Mouse (Mus musculus) bone marrow, adult 2 months (tissue): Measurements from ENCODE around the gene Orc1. TPM values are rescaled to one million over a fixed set of nuclear protein-coding genes. Genes with fewer than 3 reads are reported as not detected.
A peak's percentile ranks its signal among the peaks of the same experiment; 100 is the strongest.

Experiments
- H3K27ac ChIP-seq: fragments of 200-500 bp; 2 replicates; pipeline ENCODE4 v1.5.1; 2012; ENCODE audit warnings: low read depth, mild to moderate bottlenecking, control low read depth, inconsistent platforms, low read length; ENCODE audit not compliant: control insufficient read depth, poor library complexity, insufficient read depth
- H3K4me1 ChIP-seq: fragments of 200-500 bp; 2 replicates; pipeline ENCODE4 v1.6.1; 2011; ENCODE audit warnings: low read length; ENCODE audit not compliant: control insufficient read depth, insufficient read depth
- H3K4me3 ChIP-seq: fragments of 200-500 bp; replicated peaks from 2 replicates; pipeline ENCODE3; 2011; ENCODE audit warnings: mild to moderate bottlenecking, low read depth, low read length, control low read depth; ENCODE audit not compliant: control insufficient read depth
- CTCF ChIP-seq: fragments of 200-500 bp; IDR thresholded peaks from 2 replicates; pipeline ENCODE4 v1.5.1; 2011; ENCODE audit warnings: low read length, control low read depth; ENCODE audit not compliant: control insufficient read depth, insufficient read depth
- POLR2A ChIP-seq: fragments of 200-500 bp; IDR thresholded peaks from 2 replicates; pipeline ENCODE4 v1.6.1; 2011; ENCODE audit warnings: low read depth, mild to moderate bottlenecking, control low read depth, low read length, borderline replicate concordance; ENCODE audit not compliant: control insufficient read depth
- WGBS: fragments of 180-500 bp; shearing (Covaris S2); methylation state at CpG from one replicate; pipeline ENCODE4 v1.1.7; 2018; 5-methylcytosine and 5-hydroxymethylcytosine counted together
- polyA plus RNA-seq: library from polyadenylated mRNA; stranded (reverse); fragments of >200 nt; gene quantifications from 2 replicates; pipeline ENCODE4 v1.2.4, GENCODE M21; 2011; ENCODE audit warnings: low replicate concordance; ENCODE audit not compliant: missing spikeins, insufficient read depth, insufficient read length

Gene Orc1
- polyA plus RNA-seq, 1 experiment, result 16.3 TPM

DNA sequence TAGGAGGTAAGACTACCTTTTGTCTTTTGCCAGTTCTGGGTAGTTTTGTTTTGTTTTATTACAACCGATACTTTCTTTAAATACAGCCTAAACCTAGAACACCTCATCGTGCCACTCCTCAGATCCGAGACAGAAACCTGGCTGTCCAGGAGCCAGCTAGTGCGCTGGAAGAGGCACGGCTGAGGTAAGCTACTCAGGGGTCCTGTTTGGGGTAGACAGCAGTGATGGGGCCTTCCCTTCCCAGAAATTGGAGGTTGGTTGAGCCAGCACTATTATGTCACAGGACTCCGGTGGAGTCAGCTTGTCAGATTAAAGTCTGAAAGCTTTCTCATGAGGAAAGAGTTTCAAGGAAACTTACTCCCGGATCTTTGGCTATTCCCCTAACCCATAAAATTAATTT, 22.6 kb downstream of the Orc1 start:
- H3K4me3 ChIP-seq, result no peak overlapping the region
- H3K4me1 ChIP-seq, result no peaks in the 10 kb centered on the region
- TF ChIP-seq POLR2A, result no peak
- no peak for TF ChIP-seq CTCF
- 97% methylated on average over 7 of the region's 7 CpGs for WGBS
- H3K27ac ChIP-seq, result no peak overlapping the region; the same call in 1 of the 2 replicates

DNA sequence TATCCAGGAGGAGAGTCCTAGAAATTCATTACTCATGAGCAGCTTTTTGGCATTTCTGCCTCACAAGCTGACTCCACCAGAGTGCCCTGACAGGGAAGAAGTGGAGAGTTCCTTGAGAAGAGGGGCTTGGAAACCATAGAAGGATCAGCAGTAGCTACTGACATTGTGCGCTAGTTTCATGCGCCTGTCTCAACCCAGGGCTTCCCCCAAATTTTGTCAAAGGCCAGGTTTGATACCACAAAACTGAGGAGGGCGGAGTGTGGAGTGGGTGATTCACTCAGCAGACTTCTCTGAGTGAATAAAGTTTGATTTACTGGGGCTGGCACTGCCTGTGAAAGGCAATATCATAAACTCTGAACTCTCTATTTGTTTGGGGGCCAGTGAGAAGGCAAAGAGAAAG, 29.4 kb downstream of the Orc1 start:
- TF ChIP-seq CTCF, result no peak
- H3K27ac ChIP-seq, result no peak overlapping the region
- no peaks in the 10 kb centered on the region for H3K4me1 ChIP-seq
- 88% methylated on average over 3 of the region's 3 CpGs for WGBS
- H3K4me3 ChIP-seq, result no peak overlapping the region

DNA sequence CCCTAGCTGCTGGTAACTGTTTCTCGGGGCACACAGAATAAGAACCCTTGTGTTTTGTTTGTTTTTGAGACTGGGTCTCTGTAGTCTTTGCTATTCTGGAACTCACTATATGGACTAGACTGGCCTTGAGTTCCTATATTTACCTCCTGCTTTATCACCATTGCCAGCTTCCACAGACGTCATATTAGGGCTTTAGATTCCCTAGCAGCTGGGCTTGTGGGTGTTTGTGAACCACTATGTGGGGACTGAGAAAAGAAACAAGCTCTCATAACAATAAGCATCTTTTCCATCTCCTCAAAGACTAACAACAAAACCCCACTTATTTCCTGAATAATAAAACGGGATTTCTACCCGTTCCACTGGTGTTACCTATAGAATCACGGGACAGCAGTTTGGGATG, 31.7 kb downstream of the Orc1 start:
- H3K27ac ChIP-seq, result no peak overlapping the region
- WGBS, result 89% methylated on average over 5 of the region's 5 CpGs
- TF ChIP-seq CTCF, result no peak
- TF ChIP-seq POLR2A, result no peak
- no peaks in the 10 kb centered on the region for H3K4me1 ChIP-seq
- no peak overlapping the region for H3K4me3 ChIP-seq

- Histone ChIP-seq H3K4me3 (no peak overlapping the region), H3K4me1 (peaks cover 3% of the 10 kb centered on the region; the same call in 1 of the 2 replicates), H3K27ac (no peak overlapping the region)
- 81% methylated on average over 4 of the region's 4 CpGs for WGBS
- TF ChIP-seq POLR2A, result no peak
- TF ChIP-seq CTCF, result no peak
Observed at GRCm38 (mm10) chr4:108618586-108618985, 39.4 kb downstream of the Orc1 start.

- H3K4me3 ChIP-seq, result peak overlapping the region; percentile 92
- WGBS, result 4% methylated on average over 10 of the region's 10 CpGs
- peak overlapping the region; percentile 43 for H3K27ac ChIP-seq
- no peak for TF ChIP-seq CTCF
- no peak for TF ChIP-seq POLR2A
- H3K4me1 ChIP-seq, result peaks cover 3% of the 10 kb centered on the region; the same call in 1 of the 2 replicates
Observed at GRCm38 (mm10) chr4:108619165-108619564, 39.9 kb downstream of the Orc1 start.

DNA sequence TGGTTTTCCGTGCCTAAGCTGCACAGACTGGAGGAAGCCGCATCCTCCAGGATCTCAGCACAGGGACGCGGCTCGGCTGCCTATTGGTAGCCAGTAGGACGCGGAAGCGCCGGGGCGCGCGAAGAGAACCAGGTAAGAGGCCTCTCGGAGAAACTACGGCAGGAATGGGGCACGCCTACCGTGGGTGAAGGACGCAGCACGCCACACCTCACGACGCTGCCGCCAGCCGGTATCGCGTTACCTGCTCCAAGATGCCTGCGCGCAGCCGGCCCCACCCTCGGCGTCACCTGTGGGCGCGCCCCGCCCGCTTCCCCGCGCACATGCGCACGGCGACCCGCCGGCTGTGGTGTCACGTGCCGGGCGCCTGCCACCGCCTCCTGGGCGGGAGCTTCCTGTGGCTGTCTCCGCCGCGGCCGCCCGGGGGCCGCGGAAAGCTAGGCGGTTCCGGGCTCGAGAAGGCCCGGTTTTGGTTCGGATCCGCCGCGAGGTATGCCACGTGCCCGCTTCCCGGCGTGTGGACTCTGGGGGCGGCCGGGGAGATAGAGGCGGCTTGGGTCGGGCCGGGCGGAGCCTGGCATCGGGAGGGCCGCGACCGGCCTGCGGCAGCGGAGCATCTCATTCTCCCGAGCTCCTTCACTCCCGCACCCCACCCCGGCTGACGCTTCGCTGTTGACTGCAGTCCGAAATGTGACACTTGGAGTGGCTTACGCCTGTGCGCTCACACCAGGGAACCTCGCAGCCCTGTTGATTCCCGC, 40.5 kb downstream of the Orc1 start, which contains the start of gene Cc2d1b:
Gene Cc2d1b, plus strand, starts transcription at position 354 of the 755 bp plus-strand sequence.
- H3K4me1 ChIP-seq, result peaks cover 3% of the 10 kb centered on the region; the same call in 1 of the 2 replicates
- H3K4me3 ChIP-seq, result peak within 1 kb of the TSS; percentile 92
- 0 out of 2 replicates have a peak, but pooled peaks have one; percentile 5 for TF ChIP-seq CTCF
- TF ChIP-seq POLR2A, result peak; percentile 75; the same call in 1 of the 2 replicates
- WGBS, result under 1% methylated on average over 86 of the region's 86 CpGs
- H3K27ac ChIP-seq, result peak within 1 kb of the TSS; percentile 83

GRCm38 (mm10) chr4:108620536-108620935, 41.3 kb downstream of the Orc1 start:
- H3K4me1 ChIP-seq, result peaks cover 3% of the 10 kb centered on the region; the same call in 1 of the 2 replicates
- WGBS, result 11% methylated on average over 8 of the region's 8 CpGs
- no peak for TF ChIP-seq CTCF
- no peak for TF ChIP-seq POLR2A
- no peak overlapping the region for H3K27ac ChIP-seq
- H3K4me3 ChIP-seq, result peak overlapping the region; percentile 92

DNA sequence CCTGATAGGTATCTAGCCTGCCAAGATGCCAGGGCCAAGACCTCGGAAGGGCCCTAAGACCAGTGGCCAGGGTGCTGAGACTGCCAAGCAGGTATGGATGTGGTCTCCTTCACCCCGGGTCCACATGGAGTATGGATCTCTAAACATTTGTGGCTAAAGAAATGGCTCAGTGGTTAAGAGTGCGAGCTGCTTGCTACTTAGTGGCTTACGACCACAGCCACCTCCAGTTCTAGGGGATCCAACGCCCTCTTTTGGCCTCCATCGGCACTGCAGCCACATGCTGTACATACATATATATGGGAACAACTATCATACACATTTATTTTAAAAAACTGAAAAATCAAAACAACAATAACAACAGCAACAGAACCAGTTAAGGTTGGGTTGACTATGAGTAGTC, 42.3 kb downstream of the Orc1 start:
- TF ChIP-seq POLR2A, result no peak
- H3K4me3 ChIP-seq, result no peak overlapping the region
- WGBS, result 87% methylated on average over 6 of the region's 6 CpGs
- no peak overlapping the region for H3K27ac ChIP-seq
- H3K4me1 ChIP-seq, result peaks cover 3% of the 10 kb centered on the region; the same call in 1 of the 2 replicates
